Mouse (Mus musculus): ENCODE measurements around the gene Chrna5. TPM values are rescaled to one million over a fixed set of nuclear protein-coding genes. Genes with fewer than 3 reads are reported as not detected.

The Chrna5 gene
- total RNA-seq, 2 experiments from 2014 or later = 0.12 TPM; not detected in 1

Other genes starting within 250 kb of the Chrna5 start
- 10 to 100 TPM; 18.4 to 22.7 TPM for gene Wdr61, start 246.4 kb upstream of the Chrna5 start, total RNA-seq (2021)
- 1 to 10 TPM; 1.4 to 1.7 TPM for gene Crabp1, start 216.1 kb upstream of the Chrna5 start, total RNA-seq (2021)
- 10 to 100 TPM; 25.7 to 27.5 TPM for gene Ireb2, start 117.1 kb upstream of the Chrna5 start, total RNA-seq (2021)
- 1 to 10 TPM; 1.2 to 1.7 TPM for gene Hykk, start 63.6 kb upstream of the Chrna5 start, total RNA-seq (2021)
- gene Psma4, start 30.1 kb upstream of the Chrna5 start, total RNA-seq (2021) = 100 to 1,000 TPM; 129 to 136 TPM
- gene AY074887, start 29.9 kb upstream of the Chrna5 start, total RNA-seq (2021) = not detected
- gene Chrna3, start 45.7 kb downstream of the Chrna5 start, total RNA-seq (2021) = not detected
- gene Chrnb4, start 67.9 kb downstream of the Chrna5 start, total RNA-seq (2021) = not detected
- 10 to 100 TPM; 21.5 to 24.1 TPM for gene Ube2q2, start 168.0 kb downstream of the Chrna5 start, total RNA-seq (2021)
- 10 to 100 TPM; 18.5 to 21.1 TPM for gene Fbxo22, start 228.0 kb downstream of the Chrna5 start, total RNA-seq (2021)

All from gastrocnemius, postnatal 14 days (tissue).